ENCODE assay signal across 13 mouse cellular contexts in genomic region chr6:28867516-28868251, GRCm38 (mm10). TPM values are rescaled to one million over a fixed set of nuclear protein-coding genes. Genes with fewer than 3 reads are reported as not detected.
A peak's percentile ranks its signal among the peaks of the same experiment; 100 is the strongest.
DNase-seq lines count a peak whose midpoint lies in the region; ATAC-seq and TF ChIP-seq lines count a peak whose summit lies in the region.
"Had no signal": no experiment of that assay in that cellular context is flagged by ENCODE, and none has a peak within 500 bp of the region (broad histone marks: within the 10 kb centered on the region; RNA-seq: fewer than 3 reads in every experiment).

No protein-coding gene starts in this region.

- peaks cover 14% of the 10 kb centered on the region for H3K4me1 ChIP-seq in heart, postnatal 0 days (ENCODE audit: control insufficient read depth, insufficient read depth)
- peaks cover 17% of the 10 kb centered on the region for H3K4me1 ChIP-seq in neural tube, embryonic 12.5 days

- no peaks in the 10 kb centered on the region for H3K9me3 ChIP-seq in heart, postnatal 0 days (replicated peaks; ENCODE audit: control insufficient read depth, low read length)
- no peaks in the 10 kb centered on the region for H3K9me3 ChIP-seq in neural tube, embryonic 12.5 days
- H3K9me3 ChIP-seq: forebrain, embryonic 10.5 days; midbrain, embryonic 12.5 days had no signal

- intact Hi-C loops in heart, postnatal 36 days (cut with DNase I), result no loop called here

- H3K9ac ChIP-seq in heart, postnatal 0 days (replicated peaks; ENCODE audit: low read depth, low read length), result no peak overlapping the region
- H3K9ac ChIP-seq in neural tube, embryonic 12.5 days, result no peak overlapping the region
- H3K9ac ChIP-seq: midbrain, embryonic 12.5 days had no signal

- ATAC-seq in heart, postnatal 0 days (ENCODE audit: insufficient read depth, low read depth), result no peak
- 0 out of 2 replicates have a peak, but pooled peaks have one; percentile 46 for ATAC-seq in neural tube, embryonic 12.5 days (ENCODE audit: low FRiP score, low read depth)

- peak; percentile 43 for DNase-seq in heart, postnatal 0 days (ENCODE audit: low spot score)
- DNase-seq in heart, postnatal 36 days, result no peak
- no peak for DNase-seq in neural tube, embryonic 10.5 days (ENCODE audit: extremely low spot score, low spot score)
- DNase-seq in lung, postnatal 14 days, result peak; percentile 19
- no peak for DNase-seq in spleen, postnatal 10 days (ENCODE audit: low spot score in 2 of 2)
- no peak for DNase-seq in thymus, postnatal 4 days
- no peak for DNase-seq in adrenal gland, adult 2 months
- DNase-seq: gastrocnemius, postnatal 25 days; liver; spleen, adult 18-20 months had no signal

- H3K27me3 ChIP-seq in heart, postnatal 0 days (ENCODE audit: control insufficient read depth, insufficient read depth, low read length), result no peaks in the 10 kb centered on the region
- H3K27me3 ChIP-seq in neural tube, embryonic 12.5 days (replicated peaks), result no peaks in the 10 kb centered on the region
- H3K27me3 ChIP-seq: midbrain, embryonic 12.5 days had no signal

- 18% methylated on average over 2 of the region's 2 CpGs for WGBS in heart, postnatal 0 days
- 74% methylated on average over 2 of the region's 2 CpGs for WGBS in neural tube, embryonic 12.5 days

- no peak overlapping the region for H3K4me3 ChIP-seq in heart, postnatal 0 days (ENCODE audit: low read depth, low read length)
- H3K4me3 ChIP-seq in neural tube, embryonic 12.5 days, result no peak overlapping the region
- H3K4me3 ChIP-seq: forebrain, embryonic 10.5 days; midbrain, embryonic 12.5 days had no signal

- TF ChIP-seq CTCF in heart, postnatal 0 days (IDR thresholded peaks at IDR 0.05; ENCODE audit: low read depth), result no peak

- H3K4me2 ChIP-seq in heart, postnatal 0 days (ENCODE audit: low read depth, low read length), result no peak overlapping the region
- no peak overlapping the region for H3K4me2 ChIP-seq in neural tube, embryonic 12.5 days (replicated peaks)
- H3K4me2 ChIP-seq: midbrain, embryonic 12.5 days had no signal

- H3K27ac ChIP-seq in heart, postnatal 0 days (ENCODE audit: low read depth), result no peak overlapping the region
- H3K27ac ChIP-seq in neural tube, embryonic 12.5 days, result no peak overlapping the region
- H3K27ac ChIP-seq: forebrain, embryonic 10.5 days; midbrain, embryonic 12.5 days had no signal

- no peak for TF ChIP-seq EP300 in heart, postnatal 0 days (IDR thresholded peaks at IDR 0.05; ENCODE audit: low read depth)

- no peaks in the 10 kb centered on the region for H3K36me3 ChIP-seq in heart, postnatal 0 days (replicated peaks; ENCODE audit: control insufficient read depth, insufficient read depth, low read length)
- no peaks in the 10 kb centered on the region for H3K36me3 ChIP-seq in neural tube, embryonic 12.5 days
- H3K36me3 ChIP-seq: forebrain, embryonic 10.5 days; midbrain, embryonic 12.5 days had no signal

RNA-seq across cellular contexts. Expression of gene Lrrc4, which starts 36.1 kb away (rescaled TPM):
- 0.81 and 1.8 TPM in 2 replicates for total RNA-seq in heart, postnatal 0 days (2014; rRNA removed; ENCODE audit: low replicate concordance)
- 0.05 and 0.12 TPM in 2 replicates for polyA plus RNA-seq in heart, postnatal 0 days (2015; fragmentation: Nextera tagmentation; extraction: Ambion mirVana)
- under 1 TPM; 0.31 to 0.41 TPM for total RNA-seq in heart, postnatal 36 days (2021)
- polyA plus RNA-seq in neural tube, embryonic 12.5 days (2016; fragmentation: Nextera tagmentation; extraction: Ambion mirVana), result 6.5 and 6.9 TPM in 2 replicates
- total RNA-seq in adrenal gland, adult 2 months (2021), result 1 to 10 TPM; 5.6 to 8.1 TPM
- 3.6 and 6.1 TPM in 2 replicates for polyA plus RNA-seq in adrenal gland, adult 2 months (2012; rRNA removed)

Comparison
In these comparisons a context has a peak if more than half of its experiments do, and no peak if none do; other contexts are left out.
1. DNase-seq: peak in heart, postnatal 0 days (single experiment) and lung, postnatal 14 days (single experiment); none in heart, postnatal 36 days (0 of 2), neural tube, embryonic 10.5 days (single experiment), spleen, postnatal 10 days (0 of 2), thymus, postnatal 4 days (single experiment) and adrenal gland, adult 2 months (single experiment).